Mouse (Mus musculus) myocyte (in vitro differentiated cells): Measurements from ENCODE around the gene Agpat3. TPM values are rescaled to one million over a fixed set of nuclear protein-coding genes. Genes with fewer than 3 reads are reported as not detected.

Experiments
- H3K27me3 ChIP-seq: one replicate; pipeline ENCODE4 v1.6.1; 2011; ENCODE audit not compliant: control insufficient read depth, insufficient read depth, insufficient read length
- H3K36me3 ChIP-seq: one replicate; pipeline ENCODE4 v1.6.1; 2011; ENCODE audit not compliant: control insufficient read depth, insufficient read depth
- H3K4me2 ChIP-seq: one replicate; pipeline ENCODE4 v1.6.1; 2011; ENCODE audit warnings: low read depth, control low read depth
- H3K4me3 ChIP-seq: one replicate; pipeline ENCODE4 v1.5.1; 2011; ENCODE audit warnings: mild to moderate bottlenecking, control low read depth, moderate library complexity
- H3K79me2 ChIP-seq: one replicate; pipeline ENCODE4 v1.6.1; 2011; ENCODE audit not compliant: control insufficient read depth, insufficient read depth
- H3ac ChIP-seq: one replicate; pipeline ENCODE4 v1.6.1; 2011; ENCODE audit not compliant: control insufficient read depth, insufficient read length
- CEBPB ChIP-seq: IDR thresholded peaks from 2 replicates; pipeline ENCODE4 v1.6.1; 2011; ENCODE audit warnings: mild to moderate bottlenecking, moderate library complexity; ENCODE audit not compliant: poor library complexity, insufficient read depth, severe bottlenecking
- E2F4 ChIP-seq: IDR thresholded peaks from one replicate; pipeline ENCODE4 v1.6.1; 2011; ENCODE audit warnings: mild to moderate bottlenecking, control low read depth, moderate library complexity; ENCODE audit not compliant: insufficient read depth
- MAX ChIP-seq: IDR thresholded peaks from one replicate; pipeline ENCODE4 v1.6.1; 2011; ENCODE audit warnings: low read depth, mild to moderate bottlenecking, control low read depth
- MYOD1 ChIP-seq, 3 experiments: IDR thresholded peaks; one replicate each; pipeline ENCODE4 v1.6.1; 2011; ENCODE audit warnings: control low read depth in 2 of 3, low read depth in 2 of 3, mild to moderate bottlenecking in 2 of 3, moderate library complexity in 1 of 3; ENCODE audit not compliant: insufficient read length in 2 of 3, control insufficient read depth in 1 of 3
- MYOG ChIP-seq, 3 experiments: IDR thresholded peaks; one replicate each; pipeline ENCODE4 v1.6.1; 2011; ENCODE audit warnings: control low read depth in 2 of 3, low read depth in 2 of 3, mild to moderate bottlenecking in 2 of 3; ENCODE audit not compliant: insufficient read length in 2 of 3, control insufficient read depth in 1 of 3, insufficient read depth in 1 of 3
- POLR2A ChIP-seq: IDR thresholded peaks from one replicate; pipeline ENCODE4 v1.6.1; 2011; ENCODE audit warnings: low read depth, mild to moderate bottlenecking, control low read depth, moderate library complexity; ENCODE audit not compliant: insufficient read length
- POLR2AphosphoS2 ChIP-seq: IDR thresholded peaks from one replicate; pipeline ENCODE4 v1.6.1; 2011; ENCODE audit warnings: low read depth, control low read depth; ENCODE audit not compliant: insufficient read length
- REST ChIP-seq: IDR thresholded peaks from one replicate; pipeline ENCODE4 v1.6.1; 2011; ENCODE audit warnings: mild to moderate bottlenecking, control low read depth, moderate library complexity; ENCODE audit not compliant: insufficient read depth, insufficient read length
- SRF ChIP-seq: IDR thresholded peaks from one replicate; pipeline ENCODE4 v1.6.1; 2011; ENCODE audit warnings: low read depth; ENCODE audit not compliant: control insufficient read depth, insufficient read length
- TCF12 ChIP-seq: IDR thresholded peaks from one replicate; pipeline ENCODE4 v1.6.1; 2011; ENCODE audit warnings: mild to moderate bottlenecking, control low read depth; ENCODE audit not compliant: poor library complexity, insufficient read depth, severe bottlenecking
- TCF3 ChIP-seq: IDR thresholded peaks from one replicate; pipeline ENCODE4 v1.6.1; 2011; ENCODE audit warnings: low read depth, control low read depth; ENCODE audit not compliant: insufficient read length
- USF1 ChIP-seq: IDR thresholded peaks from one replicate; pipeline ENCODE4 v1.6.1; 2011; ENCODE audit warnings: low read depth, mild to moderate bottlenecking, control low read depth, moderate library complexity
- polyA plus RNA-seq: library from polyadenylated mRNA; unstranded; fragments of >200 nt; fragmentation: generic; extraction: Trizol; gene quantifications from one replicate; pipeline ENCODE4 v1.2.1, GENCODE M21; 2012; ENCODE audit warnings: missing spikeins

Gene Agpat3
- polyA plus RNA-seq, 1 experiment: 183 TPM

GRCm38 (mm10) chr10:78357742-78358141 is 5.5 kb upstream of the Agpat3 start:
- Histone ChIP-seq H3ac (no peak overlapping the region), H3K4me3 (no peak overlapping the region), H3K36me3 (no peaks in the 10 kb centered on the region), H3K27me3 (no peaks in the 10 kb centered on the region), H3K79me2 (no peaks in the 10 kb centered on the region), H3K4me2 (no peak overlapping the region)
- peak in 1 of 3 experiments; percentile 9 for TF ChIP-seq MYOD1 (IDR thresholded peaks at IDR 0.05; ENCODE audit: control insufficient read depth in 1 of 3, insufficient read length in 2 of 3, low read depth in 2 of 3)
- no peak for TF ChIP-seq USF1
- TF ChIP-seq MAX: no peak

GRCm38 (mm10) chr10:78355931-78356593 is 3.8 kb upstream of the Agpat3 start:
- Histone ChIP-seq H3K4me3 (no peak overlapping the region), H3K4me2 (no peak overlapping the region), H3ac (no peak overlapping the region), H3K36me3 (no peaks in the 10 kb centered on the region), H3K27me3 (no peaks in the 10 kb centered on the region), H3K79me2 (peaks cover 4% of the 10 kb centered on the region)
- no peak for TF ChIP-seq MAX
- TF ChIP-seq TCF3: no peak
- TF ChIP-seq REST: no peak
- TF ChIP-seq CEBPB: no peak
- no peak for TF ChIP-seq E2F4
- no peak for TF ChIP-seq MYOG (IDR thresholded peaks at IDR 0.05; ENCODE audit: control insufficient read depth in 1 of 3, insufficient read depth in 1 of 3, insufficient read length in 2 of 3, low read depth in 2 of 3)
- no peak for TF ChIP-seq USF1
- no peak for TF ChIP-seq TCF12
- no peak for TF ChIP-seq POLR2A
- TF ChIP-seq SRF: no peak

GRCm38 (mm10) chr10:78353196-78353595 is 907 bp upstream of the Agpat3 start:
- no peaks in the 10 kb centered on the region for H3K27me3 ChIP-seq
- no peak overlapping the region for H3K4me2 ChIP-seq
- H3ac ChIP-seq: no peak overlapping the region
- no peaks in the 10 kb centered on the region for H3K36me3 ChIP-seq
- H3K4me3 ChIP-seq: peak overlapping the region; percentile 36
- TF ChIP-seq SRF (no peak), TCF3 (no peak), TCF12 (no peak), USF1 (no peak), MAX (no peak), E2F4 (no peak), POLR2A (no peak), MYOD1 (IDR thresholded peaks at IDR 0.05; ENCODE audit: control insufficient read depth in 1 of 3, insufficient read length in 2 of 3, low read depth in 2 of 3) (no peak), REST (no peak), CEBPB (no peak), POLR2AphosphoS2 (no peak), MYOG (IDR thresholded peaks at IDR 0.05; ENCODE audit: control insufficient read depth in 1 of 3, insufficient read depth in 1 of 3, insufficient read length in 2 of 3, low read depth in 2 of 3) (no peak)
- H3K79me2 ChIP-seq: peaks cover 6% of the 10 kb centered on the region

GRCm38 (mm10) chr10:78352666-78353030 is 359 bp upstream of the Agpat3 start:
- Histone ChIP-seq H3K36me3 (no peaks in the 10 kb centered on the region), H3K27me3 (no peaks in the 10 kb centered on the region), H3K4me3 (peak overlapping the region; percentile 36), H3K79me2 (peaks cover 9% of the 10 kb centered on the region), H3K4me2 (peak overlapping the region; percentile 81), H3ac (peak overlapping the region; percentile 68)
- TF ChIP-seq TCF12 (no peak), CEBPB (no peak), MAX (no peak), POLR2A (no peak), USF1 (no peak), MYOG (IDR thresholded peaks at IDR 0.05; ENCODE audit: control insufficient read depth in 1 of 3, insufficient read depth in 1 of 3, insufficient read length in 2 of 3, low read depth in 2 of 3) (no peak), MYOD1 (IDR thresholded peaks at IDR 0.05; ENCODE audit: control insufficient read depth in 1 of 3, insufficient read length in 2 of 3, low read depth in 2 of 3) (no peak), REST (no peak), POLR2AphosphoS2 (no peak), SRF (no peak)

GRCm38 (mm10) chr10:78351564-78351886 is 764 bp downstream of the Agpat3 start:
- H3K27me3 ChIP-seq: no peaks in the 10 kb centered on the region
- H3K4me3 ChIP-seq: peak overlapping the region; percentile 36
- TF ChIP-seq TCF3: no peak
- no peak for TF ChIP-seq MAX
- no peak for TF ChIP-seq REST
- TF ChIP-seq USF1: no peak
- no peak for TF ChIP-seq E2F4
- no peak for TF ChIP-seq MYOG (IDR thresholded peaks at IDR 0.05; ENCODE audit: control insufficient read depth in 1 of 3, insufficient read depth in 1 of 3, insufficient read length in 2 of 3, low read depth in 2 of 3)
- TF ChIP-seq POLR2A: no peak
- no peak for TF ChIP-seq MYOD1 (IDR thresholded peaks at IDR 0.05; ENCODE audit: control insufficient read depth in 1 of 3, insufficient read length in 2 of 3, low read depth in 2 of 3)
- no peak for TF ChIP-seq POLR2AphosphoS2
- no peak for TF ChIP-seq SRF
- no peak for TF ChIP-seq TCF12
- no peak for TF ChIP-seq CEBPB
- no peaks in the 10 kb centered on the region for H3K36me3 ChIP-seq
- H3K4me2 ChIP-seq: peak overlapping the region; percentile 94
- H3K79me2 ChIP-seq: peaks cover 9% of the 10 kb centered on the region
- peak overlapping the region; percentile 68 for H3ac ChIP-seq
